Mouse (Mus musculus) layer of hippocampus, postnatal 36 days (tissue): Measurements from ENCODE around the gene Aspm. TPM values are rescaled to one million over a fixed set of nuclear protein-coding genes. Genes with fewer than 3 reads are reported as not detected.

Experiments
- DNase-seq, 2 experiments: peaks; one replicate each; pipeline ENCODE4 v3.0.0; 2022
- total RNA-seq, 2 experiments: library from RNA; stranded (reverse); gene quantifications; 2 replicates each; pipeline ENCODE4 v1.2.3; 2021

Gene Aspm
- total RNA-seq, 2 experiments from 2014 or later: 0.66 to 1.00 TPM

DNA sequence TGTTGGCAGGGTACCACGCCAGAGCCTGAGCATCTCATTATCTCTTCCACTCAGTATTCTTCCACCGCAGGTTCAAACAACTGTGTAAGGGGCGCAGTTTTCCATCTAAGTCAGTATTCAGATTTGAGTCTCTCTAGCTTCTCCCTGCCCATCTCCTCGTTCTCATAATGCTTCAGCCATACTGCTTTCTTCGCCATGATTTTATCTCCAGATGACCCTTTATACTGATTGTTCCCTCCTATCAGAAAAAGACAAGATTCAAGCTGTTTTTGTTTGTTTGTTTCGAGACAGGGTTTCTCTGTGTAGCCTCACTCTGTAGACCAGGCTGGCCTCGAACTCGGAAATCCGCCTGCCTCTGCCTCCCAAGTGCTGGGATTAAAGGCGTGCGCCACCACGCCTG is 60.0 kb downstream of the Aspm start:
- DNase-seq: no peak

Other genes with a start within 250 kb of the Aspm start
- under 1 TPM; 0.35 TPM for gene Crb1, start 77.7 kb upstream of the Aspm start, total RNA-seq
- 10 to 100 TPM; 28.4 to 32.0 TPM for gene Zbtb41, start 32.5 kb upstream of the Aspm start, total RNA-seq
- gene F13b, start 46.9 kb downstream of the Aspm start, total RNA-seq: not detected
- gene Cfhr1, start 105.5 kb downstream of the Aspm start, total RNA-seq: not detected